Mouse (Mus musculus) lung, postnatal 10 days (tissue): ENCODE results near the gene Mical3.

ENCODE experiments used
- DNase-seq: peaks from one replicate; pipeline ENCODE4 v3.0.0; 2021

The Mical3 gene

DNA sequence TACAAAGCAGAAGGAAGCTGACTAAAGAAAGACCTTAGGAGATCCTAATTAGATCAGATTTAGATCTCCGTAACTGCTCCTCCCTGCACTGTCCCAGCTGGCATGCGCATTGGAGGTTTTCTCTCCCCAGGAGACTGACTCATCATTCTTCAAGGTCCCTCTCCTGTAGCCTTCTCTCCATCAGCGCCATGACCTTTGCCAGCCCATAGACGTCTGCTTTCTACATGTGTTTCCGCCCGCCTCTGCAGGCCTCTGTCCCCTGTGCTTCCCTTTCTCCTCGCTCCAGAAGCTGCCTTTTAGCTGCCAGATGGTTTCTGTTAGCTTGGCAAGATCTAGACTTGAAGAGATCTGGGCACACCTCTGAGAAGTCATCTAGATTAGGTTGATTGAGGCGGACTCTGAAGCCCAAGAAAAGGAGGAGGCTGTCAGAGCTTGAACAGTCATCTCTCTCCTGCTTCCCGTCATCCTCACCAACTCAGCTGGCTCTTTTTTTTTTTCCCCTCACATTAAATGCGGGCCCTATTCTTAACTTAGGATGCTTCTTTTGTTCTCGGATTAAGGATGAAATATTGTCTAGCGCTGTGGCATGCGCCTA is 14.3 kb upstream of the Mical3 start:
- no peak for DNase-seq

DNA sequence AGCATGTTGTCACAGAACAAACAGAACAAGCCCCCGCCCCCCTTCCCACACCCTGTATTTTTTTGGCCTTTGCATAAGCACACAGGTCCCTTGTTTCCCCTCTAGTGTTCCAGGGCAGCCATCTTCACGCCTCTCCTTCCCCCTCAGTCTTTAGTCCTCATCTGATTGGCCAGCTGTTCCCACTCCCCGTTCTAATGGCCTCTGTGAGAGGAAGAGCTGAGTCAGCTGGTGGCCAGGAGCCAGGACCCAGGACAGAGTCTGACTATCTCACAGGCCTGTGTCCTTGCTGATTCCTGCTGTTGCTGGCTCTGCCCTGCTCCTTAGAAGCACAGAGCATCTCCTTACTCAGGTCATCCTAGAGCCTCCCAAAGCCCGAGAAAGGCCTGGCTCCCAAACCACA is 13.3 kb upstream of the Mical3 start:
- DNase-seq = peak; percentile 81

DNA sequence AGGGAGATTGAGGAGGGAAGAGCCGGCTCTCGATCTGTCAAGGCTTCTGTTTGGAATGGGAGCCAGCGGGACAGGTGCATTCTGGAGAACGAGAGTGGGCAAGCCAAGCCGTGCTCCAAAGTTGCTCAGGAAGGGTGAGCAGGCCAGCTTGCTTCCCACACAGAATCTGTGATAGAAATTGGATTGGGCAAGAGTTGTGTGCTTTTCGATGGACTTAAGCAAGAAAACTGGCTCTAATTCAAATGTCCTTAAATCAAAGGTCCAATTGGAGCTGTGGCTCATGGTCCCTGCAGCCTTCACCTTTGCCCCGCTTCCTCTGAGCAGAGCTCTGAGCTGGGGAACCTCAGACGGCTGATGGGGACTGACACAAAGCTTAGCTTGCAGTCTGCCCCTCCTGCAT is 12.6 kb upstream of the Mical3 start:
- peak; percentile 26 for DNase-seq

DNA sequence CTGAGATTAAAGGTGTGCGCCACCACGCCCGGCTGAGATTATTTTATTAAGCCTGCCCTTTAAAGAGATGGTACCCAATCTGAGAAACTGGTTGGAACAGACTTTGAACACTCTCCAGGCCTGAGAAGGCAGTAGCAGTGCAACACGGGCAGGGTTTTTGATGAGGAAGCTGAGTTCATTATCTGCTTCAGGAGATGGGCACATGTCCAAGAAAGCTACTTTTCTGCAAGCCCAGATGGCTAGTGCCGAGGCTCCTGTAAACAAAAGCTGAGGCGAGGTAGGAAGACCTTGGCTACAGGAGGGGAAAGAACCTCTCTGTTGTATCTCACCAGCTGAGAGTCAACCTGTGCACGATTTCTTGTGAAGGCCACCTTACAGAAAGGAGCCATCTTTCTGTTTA is 11.5 kb upstream of the Mical3 start:
- no peak for DNase-seq

DNA sequence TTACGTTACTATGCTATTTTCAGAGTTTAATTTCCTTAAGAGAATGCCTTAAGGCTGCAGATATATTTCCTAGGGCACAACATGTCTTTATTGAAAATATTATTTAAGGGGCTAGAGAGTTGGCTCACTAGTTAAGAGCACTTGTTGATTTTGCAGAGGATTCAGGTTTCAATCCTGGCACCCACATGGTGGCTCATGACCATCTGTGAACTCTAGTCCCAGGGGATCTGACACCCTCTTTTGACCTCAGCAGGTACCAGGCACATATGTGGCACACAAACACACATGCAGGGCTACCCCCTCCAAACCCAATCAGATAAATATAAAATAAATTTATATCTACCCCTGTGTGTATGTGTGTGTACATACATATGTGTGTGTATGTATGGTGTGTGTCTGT is 8.5 kb upstream of the Mical3 start:
- DNase-seq = no peak

DNA sequence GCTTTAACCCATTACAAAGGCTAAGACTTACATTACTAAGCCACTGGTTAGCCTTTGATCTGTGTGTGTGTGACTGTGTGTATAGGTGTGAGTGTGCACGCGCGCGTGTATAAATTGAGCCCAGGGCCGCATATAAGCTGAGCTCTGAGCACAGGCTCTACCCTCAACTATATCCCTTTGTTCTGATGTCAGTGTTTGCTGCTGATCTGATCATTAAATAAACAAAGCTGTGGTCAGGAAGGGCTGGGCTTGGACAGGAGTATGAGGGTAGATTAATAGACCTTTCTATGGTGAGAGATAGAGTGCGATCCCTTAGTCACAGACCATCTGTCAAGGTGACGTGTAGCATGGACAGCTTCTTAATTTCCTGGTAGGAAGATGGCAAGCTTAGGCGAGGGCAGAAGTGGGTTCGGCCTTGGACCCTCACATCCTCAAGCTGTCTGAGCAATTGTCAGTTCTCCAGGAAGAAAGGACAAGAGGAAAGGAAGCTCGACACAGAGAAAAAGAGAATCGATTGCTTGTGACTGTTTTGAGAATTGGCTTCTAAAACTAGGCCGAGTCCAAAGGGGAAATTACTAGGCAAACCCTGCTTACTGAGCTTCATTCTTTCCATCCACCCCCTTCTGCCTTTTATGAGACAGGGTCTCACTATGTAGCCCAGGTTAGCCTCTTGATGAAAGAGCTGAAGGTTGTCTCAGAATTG is 7.7 kb upstream of the Mical3 start:
- DNase-seq = no peak

DNA sequence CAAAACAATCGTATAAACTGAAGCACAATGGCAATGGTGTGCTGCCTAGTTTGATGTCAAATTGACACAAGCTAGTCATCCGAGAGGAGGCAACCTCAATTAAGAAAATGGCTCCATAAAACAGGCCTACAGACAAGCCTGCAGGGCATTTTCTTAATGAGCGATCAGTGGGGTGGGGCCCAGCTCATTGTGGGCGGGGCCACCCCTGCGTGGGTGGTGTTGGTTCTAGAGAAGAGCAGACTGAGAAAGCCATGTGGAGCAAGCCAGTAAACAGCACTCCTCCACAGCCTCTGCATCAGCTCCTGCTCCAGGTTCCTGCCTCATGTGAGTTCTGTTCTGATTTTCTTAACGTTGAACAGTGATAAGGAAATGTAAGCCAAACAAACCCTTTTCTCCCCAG is 6.4 kb upstream of the Mical3 start:
- no peak for DNase-seq

DNA sequence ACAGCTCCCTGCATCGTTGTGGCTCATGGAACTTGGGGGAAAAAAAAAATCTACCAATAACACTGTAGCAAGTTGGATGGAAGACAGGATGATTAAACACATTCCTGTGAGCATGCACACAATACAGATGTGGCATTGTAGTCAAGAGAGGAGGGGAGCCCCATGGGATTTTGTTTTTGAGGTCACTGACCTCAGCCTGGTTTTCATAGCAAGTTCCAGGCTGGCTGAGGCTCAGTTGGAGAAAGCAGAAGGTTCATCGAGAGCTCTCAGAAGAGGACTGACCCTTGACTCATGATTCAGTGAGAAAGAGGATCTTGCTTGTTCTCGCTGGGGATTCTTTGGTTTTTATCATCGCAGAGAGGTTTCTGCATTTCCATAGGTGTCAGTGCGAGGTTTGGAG is 4.1 kb upstream of the Mical3 start:
- no peak for DNase-seq

DNA sequence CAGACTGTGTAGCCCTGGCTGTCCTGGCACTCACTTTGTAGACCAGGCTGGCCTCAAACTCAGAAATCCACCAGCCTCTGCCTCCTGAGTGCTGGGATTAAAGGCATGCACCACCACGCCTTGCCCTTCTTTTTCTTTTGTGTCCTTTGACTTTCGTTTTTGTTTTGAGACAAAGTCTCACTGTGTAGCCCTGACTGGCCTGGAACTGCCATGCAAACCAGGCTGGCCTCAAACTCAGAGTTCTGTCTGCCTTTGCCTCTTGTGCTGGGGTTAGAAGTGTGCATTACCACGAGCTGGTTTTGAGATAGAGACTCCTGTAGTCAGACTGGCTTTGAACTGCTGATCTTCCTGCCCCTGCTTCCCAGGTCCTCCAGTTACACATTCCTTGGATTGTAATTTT is 3.5 kb upstream of the Mical3 start:
- DNase-seq = no peak

DNA sequence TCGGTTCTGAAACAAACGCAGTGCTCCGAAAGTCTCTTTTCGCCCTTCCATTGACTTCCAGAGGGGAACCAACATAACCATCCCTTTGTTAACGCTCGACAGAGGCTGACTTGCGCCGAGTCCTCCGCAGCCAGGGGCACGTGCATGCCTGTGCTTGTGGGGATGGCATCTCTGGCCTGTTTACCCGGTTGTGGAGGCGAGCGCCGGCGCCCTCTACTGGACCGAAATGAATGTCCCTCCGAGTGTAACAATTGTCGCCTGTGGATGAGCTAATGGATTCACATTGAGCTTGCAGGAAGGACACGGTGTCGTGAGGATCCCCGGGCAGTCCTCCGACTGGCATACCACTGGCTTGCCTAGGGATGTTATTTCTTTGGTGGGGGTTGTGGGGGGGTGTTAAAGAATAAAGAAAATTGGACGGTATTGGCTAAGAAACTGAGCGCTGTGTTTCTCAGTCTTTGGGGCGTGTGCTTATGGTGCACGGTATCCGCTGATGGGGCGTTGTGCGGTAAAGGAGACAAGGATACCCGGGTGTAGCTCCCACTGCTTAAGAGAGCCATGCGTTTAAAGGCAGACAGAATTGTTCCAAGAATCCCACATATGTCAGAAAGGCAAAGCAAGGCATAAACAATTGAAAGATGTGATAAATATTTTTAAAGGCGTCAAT is 627 bp downstream of the Mical3 start:
- peak; percentile 90 for DNase-seq

DNA sequence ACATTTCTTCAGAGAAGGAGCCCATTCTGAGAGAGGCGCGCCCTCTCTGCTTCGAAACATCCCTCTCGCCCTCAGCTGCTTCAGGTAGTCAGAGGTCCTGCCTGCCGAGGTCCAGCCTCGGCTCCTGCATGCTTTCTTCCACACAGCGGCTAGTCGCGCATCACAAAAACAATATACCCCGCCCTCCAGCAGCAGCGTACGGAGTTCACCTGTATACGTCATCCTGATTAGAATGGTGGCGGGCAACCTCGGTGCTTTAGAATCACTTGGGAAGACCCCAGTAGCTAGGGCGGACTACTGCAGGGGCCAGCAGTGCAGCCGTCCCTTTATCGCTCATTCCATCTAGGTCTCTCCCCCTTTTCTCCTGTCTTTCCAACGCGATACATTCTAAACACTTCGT is 1.3 kb downstream of the Mical3 start:
- DNase-seq = no peak

DNA sequence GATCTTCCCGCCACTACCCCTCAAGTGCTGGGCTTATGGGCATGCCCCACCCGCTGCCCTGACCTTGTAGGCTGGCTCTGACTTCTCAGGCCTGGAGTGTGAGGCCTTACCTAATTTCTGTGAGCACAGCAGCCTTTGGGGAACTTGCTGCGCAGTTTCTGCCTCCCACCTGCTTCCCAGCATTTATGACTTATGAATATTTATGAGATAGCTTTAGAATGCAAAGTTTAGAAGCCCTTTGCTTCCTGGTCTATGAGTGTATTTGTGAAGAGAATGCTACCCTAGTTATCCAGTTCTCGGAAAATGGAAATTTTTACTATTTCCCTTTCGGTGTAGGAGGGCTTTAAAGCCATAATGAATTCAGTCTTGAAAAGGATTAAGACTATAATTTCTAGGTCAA is 2.1 kb downstream of the Mical3 start:
- no peak for DNase-seq

DNA sequence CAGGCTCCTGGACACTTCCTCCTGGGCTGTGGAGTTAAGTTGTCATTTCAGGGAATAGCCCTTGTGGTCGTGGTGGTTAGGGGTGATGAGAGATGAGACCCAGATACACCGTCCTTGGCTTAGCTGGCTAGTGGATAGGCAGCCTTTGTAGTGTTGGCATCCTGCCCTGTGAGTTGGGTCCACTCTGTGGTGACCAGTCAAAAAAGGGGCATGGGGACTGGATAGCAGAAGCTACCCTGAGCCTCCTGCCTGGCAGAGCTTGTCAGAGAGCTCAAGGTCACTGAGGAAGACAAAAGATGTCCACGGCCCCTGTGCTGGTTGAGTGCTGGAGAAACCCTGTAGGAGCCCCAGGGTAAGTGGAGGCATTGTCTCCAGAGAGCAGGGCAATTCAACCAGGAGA is 3.1 kb downstream of the Mical3 start:
- DNase-seq = no peak

DNA sequence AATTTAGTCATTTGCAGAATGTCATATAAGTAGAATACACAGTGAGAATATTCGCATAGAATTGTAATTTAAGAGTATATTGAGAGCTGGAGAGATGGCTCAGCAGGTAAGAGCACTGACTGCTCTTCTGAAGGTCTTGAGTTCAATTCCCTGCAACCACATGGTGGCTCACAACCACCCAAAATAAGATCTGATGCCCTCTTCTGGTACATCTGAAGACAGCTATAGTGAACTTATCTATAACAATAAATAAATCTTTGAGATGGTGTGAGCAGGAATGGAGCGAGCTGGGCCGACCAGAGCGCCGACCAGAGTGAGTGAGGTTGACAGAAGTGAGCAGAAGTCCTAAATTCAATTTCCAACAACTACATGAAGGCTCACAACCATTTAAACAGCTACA is 4.6 kb downstream of the Mical3 start:
- DNase-seq = no peak

DNA sequence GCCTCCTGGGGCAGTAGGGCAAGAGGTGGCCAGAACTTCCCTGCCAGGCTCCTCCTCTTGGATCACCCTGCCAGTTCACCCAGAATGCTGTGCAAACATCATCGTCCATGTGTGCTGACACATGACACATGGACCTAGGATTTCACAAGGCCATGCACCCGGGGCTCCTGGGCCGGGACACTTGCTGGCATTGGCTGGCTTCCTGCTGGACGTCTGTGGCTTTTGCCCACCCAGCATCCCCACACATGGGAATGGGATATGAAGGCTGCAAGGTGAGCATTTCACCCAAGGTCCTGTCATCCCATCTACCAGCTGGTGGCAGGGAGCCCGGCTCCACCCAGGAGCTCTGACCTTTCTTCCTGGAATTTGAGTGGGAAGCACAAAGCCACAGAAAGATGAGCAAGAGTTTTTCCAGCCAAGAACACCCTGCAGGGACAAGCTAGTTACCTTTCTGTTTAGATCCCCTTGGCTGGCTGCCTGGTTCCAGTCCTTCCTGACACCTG is 8.0 kb downstream of the Mical3 start:
- peak; percentile 63 for DNase-seq

DNA sequence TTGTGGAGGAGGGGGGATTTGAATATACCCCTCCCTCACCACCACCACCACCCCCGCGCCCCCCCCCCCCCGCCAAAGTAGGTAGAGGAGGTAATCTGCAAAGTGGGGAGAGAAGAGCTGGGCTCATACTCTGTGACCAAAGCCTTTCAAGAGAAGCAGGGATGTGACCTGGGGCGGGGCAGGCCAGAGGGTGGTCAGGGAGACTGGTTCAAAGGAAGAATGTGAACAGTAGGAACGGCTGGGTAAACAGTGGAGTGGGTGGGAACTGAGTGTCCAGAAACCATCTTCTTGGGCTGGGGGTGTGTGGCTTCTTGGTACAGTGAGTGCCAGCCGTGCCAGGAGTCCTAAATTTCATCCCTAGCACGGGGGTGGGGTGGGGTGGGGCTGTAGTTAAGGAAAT is 10.0 kb downstream of the Mical3 start:
- no peak for DNase-seq

DNA sequence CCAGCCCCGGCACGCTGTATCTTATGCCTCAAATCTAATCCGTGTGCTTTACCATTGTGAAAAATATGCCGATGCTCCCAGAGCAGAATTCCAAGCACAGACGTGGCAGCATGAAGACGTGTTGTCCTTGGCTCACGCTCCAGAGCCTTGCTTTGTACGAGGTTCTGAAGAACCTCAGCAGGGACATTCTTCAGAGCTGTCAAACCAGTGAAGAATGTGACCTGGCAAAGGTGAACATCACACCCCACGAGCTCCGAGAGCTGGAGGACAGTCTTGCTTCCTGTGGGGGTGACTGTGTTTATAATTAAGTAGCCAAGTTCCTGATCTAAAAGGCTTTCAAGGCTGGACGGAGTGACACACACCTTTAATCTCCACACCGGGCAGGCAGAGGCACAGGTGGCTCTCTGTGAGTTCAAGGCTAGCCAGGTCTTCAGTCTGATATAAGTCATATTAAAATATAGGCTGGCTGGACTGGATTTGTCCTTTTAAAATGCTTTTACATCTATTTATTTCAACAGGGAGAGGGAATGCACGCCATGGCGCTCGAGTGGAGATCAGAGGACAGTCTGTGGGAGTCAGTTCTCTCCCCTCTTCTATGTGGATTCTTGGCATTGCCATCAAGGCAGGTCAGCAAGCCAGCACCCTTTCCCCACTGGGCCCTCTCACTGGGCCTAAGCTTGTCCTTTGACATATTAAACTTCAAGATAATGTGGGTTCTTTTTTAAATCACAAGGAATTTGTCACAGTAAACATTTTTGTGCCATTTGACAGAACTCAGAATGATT is 12.6 kb downstream of the Mical3 start:
- DNase-seq = no peak

DNA sequence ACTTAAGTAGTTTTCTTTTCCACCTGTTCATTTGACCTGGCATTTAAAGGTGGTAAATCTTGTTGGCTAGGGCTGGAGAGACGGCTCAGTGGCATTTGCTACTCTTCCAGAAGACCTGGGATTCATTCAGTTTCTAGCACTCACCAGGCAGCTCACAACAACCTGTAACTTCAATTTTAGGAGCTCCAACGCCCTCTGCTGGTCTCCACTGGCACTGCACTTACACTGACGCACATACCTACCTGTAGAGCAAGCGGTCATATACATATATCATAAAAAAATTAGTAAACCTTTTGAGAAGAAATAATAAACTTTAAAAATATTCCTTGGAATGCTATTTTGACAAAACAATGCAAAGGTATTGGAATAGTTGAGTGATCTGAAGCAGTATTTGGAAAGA is 13.7 kb downstream of the Mical3 start:
- no peak for DNase-seq

DNA sequence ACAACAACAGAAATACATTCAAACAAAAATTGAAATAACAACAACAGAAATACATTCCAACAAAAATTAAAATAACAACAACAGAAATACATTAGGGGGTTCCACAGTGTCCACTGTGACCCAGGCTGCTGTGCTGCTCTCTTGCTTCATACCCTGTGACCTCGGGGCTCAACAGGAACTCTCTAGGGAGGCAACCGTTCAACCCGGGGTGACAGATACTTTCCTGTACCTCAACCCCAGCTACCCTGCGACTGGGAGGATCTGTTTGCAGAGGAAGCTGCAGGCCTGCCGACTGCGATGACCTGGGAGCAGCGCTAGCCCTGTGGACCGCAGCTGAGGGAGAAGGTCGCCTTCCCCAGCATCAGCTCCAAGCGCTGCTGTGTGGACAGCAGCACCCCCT is 14.4 kb downstream of the Mical3 start:
- no peak for DNase-seq

DNA sequence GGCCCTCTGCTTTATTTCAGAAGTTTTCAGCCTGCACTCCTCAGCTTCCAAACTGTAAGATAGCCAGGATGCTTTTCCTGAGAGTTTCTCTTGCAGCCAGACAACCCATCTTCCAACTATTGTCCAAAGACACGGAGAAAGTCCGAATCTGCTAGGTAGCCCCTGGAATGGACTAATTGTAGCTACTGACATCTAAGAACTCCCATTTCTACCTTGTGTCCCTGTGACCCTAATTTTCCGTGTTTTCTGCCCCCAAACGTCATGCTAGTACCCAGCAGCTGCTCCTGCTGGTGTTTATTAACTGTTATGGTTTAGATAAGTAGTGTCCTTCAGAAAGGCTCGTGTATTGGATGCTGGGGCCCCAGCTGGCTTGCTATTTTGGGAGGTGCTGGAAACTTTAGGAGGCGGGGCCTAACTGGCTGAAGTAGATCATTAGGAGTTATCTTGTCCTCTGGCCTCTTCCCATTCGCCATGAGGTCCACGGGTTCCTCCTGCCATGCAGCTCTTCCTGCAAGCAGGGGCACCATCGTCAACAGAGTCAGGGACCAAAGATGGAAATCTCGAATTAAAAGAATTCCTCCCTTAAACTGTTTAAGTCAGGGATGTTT is 19.2 kb downstream of the Mical3 start:
- DNase-seq = peak; percentile 55

DNA sequence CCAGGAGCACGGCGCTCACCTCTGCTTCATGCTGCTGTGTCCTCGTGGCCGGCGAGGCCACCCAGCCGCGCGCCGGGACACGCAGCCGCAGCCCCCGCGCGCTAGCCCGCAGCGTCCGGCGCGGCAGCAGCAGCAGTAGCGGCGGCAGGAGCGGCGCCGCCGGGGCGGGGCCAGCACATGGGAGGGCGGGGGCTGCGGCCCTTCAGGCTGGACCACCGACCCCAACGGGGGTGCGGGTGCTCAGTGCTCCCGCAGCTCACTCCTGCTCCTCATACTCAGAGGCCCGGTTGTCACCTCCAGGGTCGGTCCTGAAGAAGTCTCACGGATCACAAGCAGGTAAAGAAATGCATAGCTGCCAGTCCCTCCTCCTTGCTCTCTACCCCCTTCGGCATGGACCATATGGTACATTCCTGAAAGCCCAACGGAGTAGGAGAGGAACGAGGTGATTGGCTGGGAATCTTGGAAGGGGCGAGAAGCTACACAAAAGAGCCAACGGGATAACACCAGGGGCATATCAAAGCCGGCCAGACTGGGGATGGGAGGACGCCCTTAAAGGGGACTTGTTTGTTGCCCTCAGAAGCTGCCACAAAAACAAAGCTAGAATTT is 20.7 kb downstream of the Mical3 start:
- peak; percentile 95 for DNase-seq

DNA sequence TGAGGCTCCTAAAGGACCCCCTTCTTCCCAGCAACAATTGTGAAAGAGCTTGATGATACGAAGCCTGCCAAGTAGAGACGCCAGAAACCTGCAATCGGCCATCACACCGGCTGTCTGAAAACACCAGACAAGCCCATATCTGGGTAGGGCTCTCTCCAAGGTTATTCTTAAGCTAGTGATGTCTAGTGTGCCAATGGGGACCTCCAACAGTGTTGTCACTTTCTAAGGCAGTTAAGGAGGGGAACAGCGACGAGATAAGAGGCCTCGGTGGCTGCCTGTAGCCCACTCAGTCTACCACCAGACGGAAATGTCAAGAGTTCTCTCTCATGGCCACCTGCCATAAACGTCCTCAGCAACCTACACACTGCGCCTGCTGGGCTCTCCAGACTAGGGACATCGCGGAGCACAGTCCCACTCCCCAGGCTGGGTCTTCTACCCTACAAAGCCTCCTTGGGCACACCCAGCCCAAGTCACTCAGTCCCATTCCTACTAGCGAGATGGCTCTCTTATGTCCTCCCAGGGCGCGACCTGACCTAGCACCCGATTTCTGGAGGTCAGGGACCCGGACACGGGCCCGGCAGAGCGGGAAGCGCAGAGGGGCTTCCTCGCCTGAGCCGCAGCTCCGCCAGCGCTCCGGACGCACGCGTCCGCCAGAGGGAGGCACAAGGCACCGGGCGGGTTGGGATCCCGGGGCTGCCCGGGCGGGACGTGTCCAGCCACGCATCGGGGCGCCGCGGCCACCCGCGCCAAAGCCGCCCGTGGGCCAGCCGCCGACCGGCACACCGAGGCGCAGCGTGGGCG is 21.4 kb downstream of the Mical3 start:
- DNase-seq = peak; percentile 56
